Mouse (Mus musculus) liver, embryonic 14 days (tissue): ENCODE results near the gene Cklf. TPM values are rescaled to one million over a fixed set of nuclear protein-coding genes. Genes with fewer than 3 reads are reported as not detected.

Experiments
- polyA plus RNA-seq: library from polyadenylated mRNA; depleted of rRNA; stranded (reverse); fragments of >200 nt; gene quantifications from 2 replicates; pipeline ENCODE4 v1.2.3, GENCODE M21; 2012; rRNA removed

Gene Cklf
- polyA plus RNA-seq: 12.9 and 13.1 TPM in 2 replicates

DNA sequence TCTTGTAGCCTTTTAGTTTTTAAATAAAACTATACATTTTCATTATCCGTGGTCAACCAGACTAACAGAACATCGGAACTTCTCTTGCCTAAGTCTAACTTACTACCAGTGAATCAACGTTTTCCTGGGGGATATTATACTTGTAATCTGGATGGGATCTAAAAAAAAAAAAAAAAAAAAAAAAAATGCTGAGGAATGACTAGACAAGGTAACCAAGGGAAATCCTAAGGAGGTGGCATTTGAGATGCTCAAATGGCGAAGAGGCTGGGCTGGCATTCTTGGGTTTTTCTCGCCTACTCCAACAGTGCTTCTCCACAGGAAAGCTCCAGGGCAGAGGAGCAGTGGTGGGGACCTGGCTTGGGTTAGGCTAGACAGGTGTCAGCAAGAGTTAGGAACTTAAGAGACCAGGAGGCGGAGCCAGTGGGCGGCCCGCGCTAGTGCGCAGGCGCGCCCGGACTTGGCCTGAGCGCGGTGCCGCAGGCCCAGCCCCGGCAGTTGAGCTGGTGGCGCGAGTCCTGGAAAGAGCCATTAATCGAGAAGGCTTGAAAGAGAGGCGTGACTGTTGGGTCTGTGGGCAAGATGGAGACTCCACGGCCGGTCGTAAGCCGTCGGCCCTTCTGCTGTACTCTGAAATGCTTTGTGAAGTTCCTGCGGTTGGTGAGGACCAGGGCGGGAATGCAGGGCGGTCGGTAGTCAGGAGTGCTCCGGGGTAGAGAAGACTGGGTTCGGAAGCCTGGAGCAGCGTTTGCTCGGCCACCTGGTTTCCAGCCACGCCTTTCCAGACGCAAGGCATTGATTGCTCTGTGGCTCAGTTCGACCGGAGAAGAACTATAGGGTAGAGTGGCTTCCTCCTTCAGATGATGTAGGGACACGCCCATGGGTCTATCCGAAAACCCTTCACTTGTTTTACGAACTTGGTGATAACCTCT, at the start of gene Cklf:
Gene Cklf (plus strand): TSS at position 423 of the 929 bp plus-strand sequence.

DNA sequence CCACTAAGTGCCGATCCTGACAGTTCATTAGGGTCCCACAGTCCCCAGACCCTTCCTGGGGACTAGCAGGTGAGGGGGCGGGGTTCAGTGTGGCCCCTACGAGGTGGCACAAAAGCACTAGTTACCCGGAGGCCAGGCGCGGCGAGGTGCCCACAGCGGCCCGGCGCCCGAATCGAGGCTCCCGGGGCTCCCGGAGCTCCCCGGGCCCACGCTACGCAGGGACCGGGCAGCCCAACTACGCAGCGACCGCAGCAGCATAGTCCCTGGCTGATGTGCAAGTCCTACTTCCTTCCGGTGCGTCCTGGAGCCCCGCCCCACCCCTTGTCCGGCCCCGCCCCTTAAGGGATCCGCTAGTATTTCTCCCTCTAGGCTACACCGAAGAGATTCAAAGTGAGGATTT, 2.4 kb upstream of the Cklf start, which contains the start of gene Tk2:
Gene Tk2 (minus strand): TSS at position 283 of the 400 bp plus-strand sequence.

DNA sequence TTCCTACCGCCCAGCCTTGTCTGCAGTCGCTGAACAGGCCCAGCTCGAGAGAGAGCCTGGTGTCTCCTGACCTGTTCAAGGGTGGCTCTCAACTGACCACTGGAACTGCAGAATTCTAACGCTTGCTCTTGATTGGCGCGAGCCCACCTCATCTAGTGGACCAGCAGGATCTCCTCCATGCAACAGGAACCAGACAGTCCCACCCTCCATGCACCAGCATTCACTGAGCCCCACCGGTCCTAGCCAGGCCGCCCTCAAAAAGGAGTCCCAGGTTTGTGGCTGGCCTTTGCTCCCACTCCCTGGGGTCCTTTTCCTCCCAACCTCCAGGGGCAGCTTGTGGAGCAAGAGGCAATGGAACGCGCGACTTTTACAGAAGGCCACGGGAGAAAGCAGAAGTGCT, 42.4 kb downstream of the Cklf start, which contains the start of gene Cmtm2a:
Gene Cmtm2a (minus strand): TSS at position 101 of the 400 bp plus-strand sequence.

DNA sequence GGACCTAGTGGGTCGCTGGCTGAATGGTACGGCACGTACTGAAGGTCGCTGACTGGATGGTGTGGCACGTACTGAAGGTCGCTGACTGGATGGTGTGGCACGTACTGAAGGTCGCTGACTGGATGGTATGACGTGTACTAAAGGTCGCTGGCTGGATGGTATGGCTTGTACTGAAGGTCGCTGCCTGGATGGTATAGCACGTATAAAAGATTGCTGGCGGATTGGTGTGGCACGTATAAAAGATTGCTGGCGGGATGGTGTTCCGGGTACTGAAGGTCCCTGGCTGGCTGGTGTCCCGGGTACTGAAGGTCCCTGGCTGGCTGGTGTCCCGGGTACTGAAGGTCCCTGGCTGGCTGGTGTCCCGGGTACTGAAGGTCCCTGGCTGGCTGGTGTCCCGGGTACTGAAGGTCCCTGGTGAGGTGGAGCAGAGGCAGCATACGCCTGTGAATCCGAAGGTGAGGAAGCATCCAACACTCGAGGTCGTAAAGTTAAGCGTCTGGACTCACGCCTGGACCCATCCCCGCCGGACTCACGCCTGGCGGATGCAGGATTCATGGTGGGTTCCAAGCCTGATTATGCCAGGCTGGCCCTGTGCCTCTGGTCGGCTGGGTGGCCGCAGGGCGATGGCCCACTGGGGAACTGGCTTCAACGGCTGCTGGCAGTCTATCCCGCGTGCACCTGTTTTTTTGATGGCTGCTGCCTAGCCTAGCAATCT, 58.9 kb downstream of the Cklf start, which contains the start of the genes Gm45711 and Cmtm1:
Gene Gm45711 (minus strand): TSS at position 641 of the 715 bp plus-strand sequence.
Gene Cmtm1 (minus strand): TSS at position 705 of the 715 bp plus-strand sequence.

Other genes with a start within 250 kb of the Cklf start
- gene Cdh5, start 149.2 kb upstream of the Cklf start, polyA plus RNA-seq: 11.1 and 12.2 TPM in 2 replicates
- gene Bean1, start 80.4 kb upstream of the Cklf start, polyA plus RNA-seq: 0.02 and 0.03 TPM in 2 replicates
- gene Tk2, start 2.3 kb upstream of the Cklf start, polyA plus RNA-seq: 3.5 and 4.3 TPM in 2 replicates
- gene Cmtm2a, start 42.3 kb downstream of the Cklf start, polyA plus RNA-seq: not detected in 2 replicates
- not detected in 2 replicates for gene Gm45711, start 59.2 kb downstream of the Cklf start, polyA plus RNA-seq
- gene Cmtm1, start 59.3 kb downstream of the Cklf start, polyA plus RNA-seq: not detected in 2 replicates
- not detected in 2 replicates for gene Gm11020, start 70.7 kb downstream of the Cklf start, polyA plus RNA-seq
- gene Cmtm2b, start 71.4 kb downstream of the Cklf start, polyA plus RNA-seq: not detected in 2 replicates
- gene Cmtm3, start 88.5 kb downstream of the Cklf start, polyA plus RNA-seq: 11.8 and 14.0 TPM in 2 replicates
- 1.7 and 2.1 TPM in 2 replicates for gene Cmtm4, start 144.9 kb downstream of the Cklf start, polyA plus RNA-seq
- gene Dync1li2, start 192.2 kb downstream of the Cklf start, polyA plus RNA-seq: 10.9 and 11.0 TPM in 2 replicates